Mouse (Mus musculus) midbrain, postnatal 0 days (tissue): Measurements from ENCODE around the gene Comtd1. TPM values are rescaled to one million over a fixed set of nuclear protein-coding genes. Genes with fewer than 3 reads are reported as not detected.
A peak's percentile ranks its signal among the peaks of the same experiment; 100 is the strongest.

Source experiments
- ATAC-seq: fragments of 200-750 bp; cut with Nextera tagmentation; 2 replicates; pipeline ENCODE4 v1.8.0; 2017; ENCODE audit warnings: moderate number of reproducible peaks, mild to moderate bottlenecking, moderate TSS enrichment, moderate library complexity; ENCODE audit not compliant: low FRiP score
- DNase-seq: peaks from one replicate; pipeline ENCODE4 v3.0.0-alpha.2; 2015; ENCODE audit warnings: low spot score
- H3K27ac ChIP-seq: fragments of 300-500 bp; sonication (generic); 2 replicates; pipeline ENCODE4 v1.5.1; 2014; ENCODE audit warnings: low read depth, mild to moderate bottlenecking, low read length, mixed read lengths
- H3K27me3 ChIP-seq: fragments of 300-500 bp; sonication (generic); 2 replicates; pipeline ENCODE4 v1.6.1; 2014; ENCODE audit warnings: low read length, control low read depth, mixed read lengths; ENCODE audit not compliant: insufficient read depth
- H3K36me3 ChIP-seq: fragments of 300-500 bp; sonication (generic); 2 replicates; pipeline ENCODE4 v1.6.1; 2014; ENCODE audit warnings: low read length, control low read depth, mixed read lengths; ENCODE audit not compliant: insufficient read depth
- H3K4me1 ChIP-seq: fragments of 300-500 bp; sonication (generic); 2 replicates; pipeline ENCODE4 v1.6.1; 2014; ENCODE audit warnings: mild to moderate bottlenecking, control low read depth, antibody characterized with exemption, low read length, mixed read lengths; ENCODE audit not compliant: insufficient read depth
- H3K4me2 ChIP-seq: fragments of 300-500 bp; sonication (generic); 2 replicates; pipeline ENCODE4 v1.6.1; 2014; ENCODE audit warnings: low read depth, mild to moderate bottlenecking, low read length, mixed read lengths; ENCODE audit not compliant: poor library complexity, severe bottlenecking
- H3K4me3 ChIP-seq: fragments of 300-500 bp; sonication (generic); 2 replicates; pipeline ENCODE4 v1.5.1; 2014; ENCODE audit warnings: low read depth, mild to moderate bottlenecking, low read length, moderate library complexity
- H3K9ac ChIP-seq: fragments of 300-500 bp; sonication (generic); replicated peaks from 2 replicates; pipeline ENCODE4 v1.6.1; 2014; ENCODE audit warnings: mild to moderate bottlenecking, low read length, moderate library complexity, mixed read lengths; ENCODE audit not compliant: poor library complexity, severe bottlenecking
- H3K9me3 ChIP-seq: fragments of 300-500 bp; sonication (generic); 2 replicates; pipeline ENCODE4 v1.6.1; 2016; ENCODE audit warnings: low read length, control low read depth
- CTCF ChIP-seq: IDR thresholded peaks from 2 replicates; pipeline ENCODE4 v1.5.1; 2016; ENCODE audit warnings: antibody characterized with exemption, mild to moderate bottlenecking
- WGBS: fragments of 180-500 bp; shearing (Covaris S2); extraction: QIAGEN DNeasy Blood & Tissue Kit; methylation state at CpG from one replicate; pipeline ENCODE4 v1.1.7; 2014; 5-methylcytosine and 5-hydroxymethylcytosine counted together
- polyA plus RNA-seq: library from polyadenylated mRNA; unstranded; fragments of >200 nt; fragmentation: Nextera tagmentation; extraction: Ambion mirVana; gene quantifications from 2 replicates; pipeline ENCODE4 v1.2.1, GENCODE M21; 2015
- total RNA-seq: library from RNA; depleted of rRNA; stranded (reverse); fragments of >200 nt; gene quantifications from 2 replicates; pipeline ENCODE4 v1.2.3, GENCODE M21; 2014; rRNA removed

Comtd1 gene
- total RNA-seq (34.2 and 38.5 TPM in 2 replicates), polyA plus RNA-seq (58.4 and 65.3 TPM in 2 replicates)

DNA sequence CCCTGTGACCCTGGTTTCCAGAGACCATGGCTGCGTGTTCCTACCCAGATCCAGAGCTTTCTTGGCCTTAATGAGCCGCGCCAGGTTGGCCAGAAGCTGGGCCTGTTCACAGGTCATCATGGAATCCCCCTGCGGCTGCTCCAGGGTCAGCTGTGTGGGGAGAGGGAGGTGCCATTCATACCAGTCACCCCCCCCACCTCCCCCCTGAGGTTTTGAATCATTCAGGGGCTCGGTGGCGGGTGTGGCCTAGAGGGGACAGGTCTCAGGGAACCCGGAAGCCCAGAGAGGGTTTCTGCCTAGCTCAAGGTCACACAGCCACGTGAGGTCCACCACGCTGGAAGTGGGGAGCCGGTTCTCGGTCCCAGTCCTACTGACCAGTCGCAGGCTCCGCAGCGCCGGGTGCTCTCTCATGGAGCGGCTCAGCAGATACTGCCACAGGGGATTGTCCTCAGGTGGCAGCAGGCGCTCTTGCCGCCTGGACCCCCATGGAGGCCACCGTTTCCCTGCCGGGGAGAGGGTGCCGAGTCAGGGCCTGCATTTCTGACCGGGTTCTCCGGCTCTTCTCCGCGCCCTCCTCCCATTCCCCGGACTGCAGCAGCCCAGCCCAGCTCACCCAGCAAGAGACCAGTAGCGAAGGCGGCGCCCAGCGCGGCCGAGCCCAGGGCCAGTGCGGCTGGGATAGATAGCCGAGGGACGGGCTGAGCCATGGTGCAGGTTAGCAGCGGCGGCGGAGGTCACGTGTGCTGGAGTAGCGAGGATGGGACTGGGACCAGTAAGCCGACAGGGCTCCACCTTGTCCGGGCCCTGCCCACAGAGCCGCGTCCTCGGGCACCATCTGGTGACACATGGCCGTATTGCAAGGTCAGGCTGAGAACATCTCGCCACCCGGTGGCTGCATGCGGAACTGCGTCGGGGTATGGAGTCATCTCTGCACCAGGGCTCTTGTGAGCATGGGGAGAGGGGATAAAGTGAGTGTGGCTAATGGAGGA, at the start of gene Comtd1:
TSS of gene Comtd1 (minus strand) at position 812 of the 989 bp plus-strand sequence.
- H3K9me3 ChIP-seq = no peaks in the 10 kb centered on the region
- whole genome bisulfite sequencing = under 1% methylated on average over 50 of the region's 51 CpGs
- H3K27ac ChIP-seq = peak within 1 kb of the TSS; percentile 58
- H3K4me1 ChIP-seq = peaks cover 4% of the 10 kb centered on the region; the same call in 1 of the 2 replicates
- H3K9ac ChIP-seq = peak within 1 kb of the TSS; percentile 74
- peak within 1 kb of the TSS; percentile 97 for H3K4me2 ChIP-seq
- peak; percentile 87 for ATAC-seq
- peak; percentile 100 for TF ChIP-seq CTCF
- peaks cover 26% of the 10 kb centered on the region for H3K36me3 ChIP-seq
- peak; percentile 95 for DNase-seq
- H3K4me3 ChIP-seq = peak within 1 kb of the TSS; percentile 75
- no peaks in the 10 kb centered on the region for H3K27me3 ChIP-seq

- no peak for ATAC-seq
- Histone ChIP-seq H3K9me3 (no peaks in the 10 kb centered on the region), H3K9ac (no peak overlapping the region), H3K27ac (no peak overlapping the region), H3K4me3 (no peak overlapping the region), H3K27me3 (no peaks in the 10 kb centered on the region), H3K36me3 (no peaks in the 10 kb centered on the region), H3K4me1 (no peaks in the 10 kb centered on the region), H3K4me2 (no peak overlapping the region)
- WGBS = 62% methylated on average over 6 of the region's 6 CpGs
- DNase-seq = no peak
- TF ChIP-seq CTCF = no peak
These were observed 43.5 kb upstream of the Comtd1 start for GRCm38 (mm10) chr14:21892341-21892659.

DNA sequence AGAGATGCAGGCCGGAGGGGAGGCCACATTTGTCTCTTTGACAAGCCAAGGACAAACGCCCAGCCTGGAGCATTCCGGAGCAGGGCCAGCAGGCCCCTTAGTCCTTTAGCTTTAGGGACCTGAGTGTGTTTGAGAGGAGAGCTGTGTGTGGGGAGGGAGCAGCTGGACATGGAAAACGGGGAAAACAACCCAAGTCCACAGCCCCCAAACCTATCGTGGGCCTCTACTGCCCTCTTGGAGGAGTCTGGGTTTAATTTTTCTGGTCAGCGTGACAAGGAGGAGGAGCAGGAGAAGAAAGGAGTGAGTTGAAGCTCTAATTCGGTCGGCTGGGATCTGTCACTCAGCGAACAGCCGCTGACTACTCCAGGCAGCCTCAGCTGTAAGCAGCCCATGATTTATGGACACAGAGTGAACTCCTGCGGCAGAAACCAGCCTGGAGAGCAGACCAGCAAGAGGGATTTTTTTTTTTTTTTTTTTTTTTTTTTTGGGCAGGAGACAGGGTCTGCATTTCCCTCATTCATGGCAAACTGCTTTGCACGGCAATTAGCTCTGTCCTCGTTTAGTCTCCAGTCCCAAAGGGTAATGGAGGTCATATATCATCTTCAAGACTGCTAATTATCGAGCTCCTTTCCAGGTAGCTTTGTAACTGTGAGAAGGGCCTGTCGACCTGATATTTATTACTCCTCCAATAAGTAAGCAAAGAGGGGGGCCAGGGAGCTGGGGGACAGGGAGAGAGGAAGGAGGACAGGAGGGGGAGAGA, 43.0 kb upstream of the Comtd1 start:
- Histone ChIP-seq H3K4me3 (no peak overlapping the region), H3K27ac (no peak overlapping the region), H3K36me3 (no peaks in the 10 kb centered on the region), H3K4me2 (peak overlapping the region; percentile 18; the same call in 1 of the 2 replicates), H3K4me1 (no peaks in the 10 kb centered on the region), H3K27me3 (no peaks in the 10 kb centered on the region), H3K9me3 (no peaks in the 10 kb centered on the region), H3K9ac (no peak overlapping the region)
- TF ChIP-seq CTCF = no peak
- 28% methylated on average over 15 of the region's 15 CpGs for WGBS
- ATAC-seq (no peak), DNase-seq (peak; percentile 58)

- Histone ChIP-seq H3K4me2 (no peak overlapping the region), H3K27me3 (no peaks in the 10 kb centered on the region), H3K36me3 (no peaks in the 10 kb centered on the region), H3K4me1 (no peaks in the 10 kb centered on the region), H3K27ac (no peak overlapping the region), H3K9ac (no peak overlapping the region), H3K4me3 (no peak overlapping the region), H3K9me3 (no peaks in the 10 kb centered on the region)
- DNase-seq (no peak), ATAC-seq (no peak)
- TF ChIP-seq CTCF = no peak
- 94% methylated on average over 2 of the region's 2 CpGs for WGBS
These were observed 41.7 kb upstream of the Comtd1 start for GRCm38 (mm10) chr14:21890430-21890829.

DNA sequence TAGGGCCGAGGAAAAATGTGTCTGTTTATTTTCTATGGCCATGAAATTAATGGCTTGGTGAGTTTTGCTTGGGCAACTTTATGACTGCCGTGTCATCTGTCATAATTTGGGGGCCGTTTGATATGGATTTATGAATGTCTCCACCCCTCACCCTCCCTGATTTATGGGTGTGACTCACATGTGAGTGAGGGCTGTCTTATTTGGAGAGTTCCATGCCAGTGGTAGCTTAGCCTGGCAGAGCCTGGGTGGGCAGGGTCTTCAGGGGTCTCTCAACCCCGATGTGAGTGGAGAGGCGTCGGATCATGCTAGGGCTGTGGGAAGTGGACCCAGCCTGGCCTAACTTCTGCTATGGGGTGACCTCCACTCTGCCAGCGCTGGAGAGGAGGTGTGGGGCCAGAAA, 18.0 kb upstream of the Comtd1 start:
- Histone ChIP-seq H3K9me3 (no peaks in the 10 kb centered on the region), H3K27ac (no peak overlapping the region), H3K9ac (no peak overlapping the region), H3K27me3 (no peaks in the 10 kb centered on the region), H3K4me2 (no peak overlapping the region), H3K4me1 (no peaks in the 10 kb centered on the region), H3K36me3 (no peaks in the 10 kb centered on the region), H3K4me3 (no peak overlapping the region)
- DNase-seq (no peak), ATAC-seq (no peak)
- WGBS = 88% methylated on average over 7 of the region's 7 CpGs
- TF ChIP-seq CTCF = no peak
